Mouse (Mus musculus) kidney, adult 9 months (tissue): ENCODE measurements at regions not wholly inside any gene's neighbourhood (a gene's known extent, or its start where the extent isn't known, plus 50 kb on each side); places are given as distances from the start of the nearest gene placed in this dataset.

ENCODE experiments used
- DNase-seq: peaks from one replicate; pipeline ENCODE4 v3.0.0; 2022

DNA sequence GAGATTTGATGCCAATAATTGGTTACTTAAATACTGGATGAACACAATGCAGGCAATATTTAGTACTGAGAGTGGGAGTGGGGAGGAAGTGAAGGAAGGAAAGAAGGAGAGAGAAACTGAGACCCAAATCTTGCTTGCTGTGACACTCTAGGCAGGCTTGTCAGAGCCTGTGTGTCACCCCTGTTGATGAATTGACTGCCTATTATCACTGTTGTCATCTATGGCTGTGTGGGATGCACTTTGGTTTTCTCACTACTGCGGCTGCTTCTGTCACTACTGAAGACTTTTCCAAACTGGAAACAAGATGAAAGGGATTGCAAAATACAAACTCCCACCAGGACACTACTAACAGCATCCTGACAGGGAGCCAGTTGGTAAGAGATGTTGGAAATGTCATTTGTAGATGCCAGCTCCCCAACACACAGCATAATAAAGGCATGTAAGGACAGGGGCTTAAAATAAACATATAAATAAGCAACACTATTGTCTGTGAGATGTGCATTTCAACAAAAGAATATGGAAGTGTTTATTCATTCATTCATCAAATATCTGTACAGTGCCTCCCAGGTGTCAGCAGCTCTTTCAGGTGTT, 207.0 kb upstream of the Ufl1 start:
- DNase-seq = no peak

DNA sequence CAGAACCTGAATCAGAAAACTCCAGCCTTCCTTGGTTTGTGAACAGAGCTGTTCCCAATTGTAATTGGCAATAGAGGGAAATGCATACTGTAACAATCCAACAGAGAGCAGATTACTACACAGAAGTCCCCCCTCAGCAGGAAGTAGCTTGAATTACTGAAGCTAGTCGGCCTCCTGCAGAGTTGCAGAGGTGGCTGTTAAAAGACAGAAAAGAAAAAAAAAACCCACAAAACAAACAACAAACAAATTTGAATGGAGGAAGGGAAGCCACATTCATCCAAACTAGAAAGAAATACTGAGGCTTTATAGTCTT, 202.0 kb upstream of the Ufl1 start:
- DNase-seq = no peak

DNA sequence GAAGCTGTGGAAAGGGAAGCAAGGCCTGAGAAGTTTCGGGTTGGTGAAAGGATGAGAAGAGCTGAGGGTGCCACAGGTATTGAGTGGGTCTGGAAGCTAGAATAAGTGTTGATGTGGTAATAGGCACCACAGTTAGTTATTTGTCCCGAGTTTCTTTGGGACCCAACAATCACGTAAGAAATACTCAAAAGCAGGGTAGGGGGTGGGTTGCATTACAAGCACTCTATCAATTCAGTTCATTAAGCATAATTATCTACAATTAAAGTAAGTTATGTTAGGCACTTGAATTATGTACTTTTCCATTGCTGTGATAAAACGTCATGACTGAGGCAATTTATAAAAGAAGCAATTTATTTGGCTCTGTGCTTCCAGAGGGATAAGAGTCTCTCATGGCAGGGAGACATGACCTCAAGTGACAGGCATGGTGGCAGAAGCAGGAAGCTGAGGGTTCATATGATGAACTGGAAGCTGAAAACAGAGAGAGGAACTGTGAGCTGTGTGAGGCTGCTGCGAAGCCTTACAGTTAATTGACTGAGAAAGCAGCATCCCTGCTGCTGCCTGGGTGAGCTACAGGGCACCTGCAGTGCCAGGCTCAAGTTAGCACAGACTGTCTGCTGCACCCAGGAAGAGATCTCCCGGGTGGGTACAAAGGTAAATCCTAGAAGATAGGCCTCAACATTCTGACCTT, 201.5 kb upstream of the Ufl1 start:
- peak; percentile 60 for DNase-seq

DNA sequence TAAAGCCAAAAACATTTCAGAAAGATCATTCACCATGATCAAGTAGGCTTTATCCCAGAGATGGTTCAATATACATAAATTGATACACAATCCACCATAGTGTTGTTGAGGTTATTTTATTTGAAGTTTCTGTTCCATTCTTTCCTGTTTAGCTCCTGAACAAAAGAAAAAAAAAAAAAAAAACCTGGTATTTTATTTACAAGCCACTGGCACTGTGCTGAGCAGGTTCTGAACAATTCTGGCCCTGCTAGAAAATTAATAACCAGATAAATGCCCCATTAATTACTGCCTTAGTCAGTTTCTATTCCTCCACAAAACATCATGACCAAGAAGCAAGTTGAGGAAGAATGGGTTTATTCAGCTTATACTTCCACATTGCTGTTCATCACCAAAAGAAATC, 191.4 kb upstream of the Ufl1 start:
- DNase-seq = peak; percentile 19

DNA sequence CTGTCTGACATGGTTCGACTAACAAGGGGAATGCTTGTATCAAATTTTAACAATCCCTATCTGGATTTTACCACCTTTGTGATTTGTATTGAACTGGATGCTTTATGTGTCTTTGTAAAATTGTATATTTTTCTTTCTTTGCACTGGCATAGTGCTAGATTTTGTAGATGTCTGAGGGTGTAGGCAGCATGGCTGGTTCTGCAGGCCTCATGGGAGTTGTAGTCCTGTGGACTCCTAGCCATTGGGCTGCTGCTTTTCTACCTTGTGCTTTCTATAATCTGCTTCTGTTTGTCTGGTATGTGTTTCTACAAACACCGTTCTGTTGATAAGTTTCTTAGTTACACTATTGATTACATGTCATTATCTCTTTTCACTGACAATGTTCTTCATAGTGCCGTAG, 184.9 kb upstream of the Ufl1 start:
- DNase-seq = no peak

DNA sequence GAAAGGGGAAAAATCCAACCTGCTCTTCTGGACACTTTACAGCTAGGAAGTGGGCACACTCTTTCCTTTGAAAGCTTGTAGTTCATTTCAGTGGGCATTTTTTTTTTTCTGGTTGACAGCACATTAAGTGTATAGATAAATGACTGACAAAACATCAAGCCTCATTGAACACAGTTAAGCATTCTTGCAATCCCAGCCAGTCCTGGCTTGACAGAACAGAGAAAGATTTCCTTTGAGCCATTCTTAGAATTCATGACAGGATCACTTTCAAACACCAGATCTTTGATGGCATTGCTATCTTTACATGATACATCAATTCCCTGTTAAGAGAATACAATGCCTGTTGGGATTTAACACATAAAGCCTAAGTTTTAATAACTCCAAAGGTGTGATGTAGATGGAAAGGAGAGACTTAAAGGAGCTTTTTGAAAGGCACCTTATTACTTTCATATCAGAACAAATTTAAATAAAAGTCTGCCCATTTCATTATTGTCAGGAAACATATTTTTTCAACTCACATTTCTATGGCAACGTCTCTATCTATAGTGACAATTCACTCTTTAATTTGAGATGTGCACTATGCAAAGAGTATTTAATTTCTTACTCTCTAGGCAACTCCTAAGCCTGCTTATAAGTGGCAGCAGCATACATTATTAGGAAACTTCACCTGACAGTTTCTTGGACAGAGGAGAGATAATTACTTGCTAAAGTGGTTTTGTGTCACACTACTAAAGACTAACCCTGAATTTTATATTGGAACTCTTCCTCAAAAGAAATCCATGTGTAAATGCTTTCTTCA, 183.4 kb upstream of the Ufl1 start:
- DNase-seq = peak; percentile 5

DNA sequence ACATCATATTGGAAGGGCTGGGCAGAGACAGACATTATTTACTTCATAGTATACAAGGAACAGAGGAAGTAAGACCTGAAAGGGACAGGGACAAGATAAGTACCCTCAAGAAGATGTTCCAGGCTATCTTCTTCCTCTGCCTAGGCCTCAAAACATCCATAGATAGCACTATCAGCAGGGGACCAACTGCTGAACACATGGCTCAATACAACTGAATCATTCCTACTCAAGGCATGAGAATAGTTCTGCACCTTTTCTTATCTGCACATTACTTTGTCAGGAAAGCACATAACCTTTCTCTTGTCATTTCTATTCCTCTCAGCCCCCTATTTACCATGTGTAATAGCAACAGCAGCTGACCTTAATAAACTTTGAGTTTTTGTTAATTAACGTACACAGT, 182.4 kb upstream of the Ufl1 start:
- no peak for DNase-seq

DNA sequence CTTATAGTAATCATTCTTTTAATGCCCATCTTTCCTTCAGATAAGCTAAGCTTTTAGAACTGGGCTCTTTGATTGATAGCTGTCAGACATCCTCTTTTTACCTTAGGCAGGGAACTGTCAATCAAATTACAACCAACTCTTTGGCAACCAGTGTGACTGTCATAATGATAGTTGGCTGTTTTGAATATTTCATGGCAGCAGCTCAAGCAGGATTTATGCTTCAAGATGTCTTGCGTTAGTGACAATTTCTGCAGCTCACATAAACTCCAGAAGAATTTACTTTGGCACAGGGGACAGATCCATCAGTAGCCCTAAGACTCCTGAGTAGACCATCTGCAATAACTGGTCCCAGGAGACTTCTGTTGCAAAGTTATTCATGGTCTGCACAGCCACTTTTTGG, 178.5 kb upstream of the Ufl1 start:
- no peak for DNase-seq

DNA sequence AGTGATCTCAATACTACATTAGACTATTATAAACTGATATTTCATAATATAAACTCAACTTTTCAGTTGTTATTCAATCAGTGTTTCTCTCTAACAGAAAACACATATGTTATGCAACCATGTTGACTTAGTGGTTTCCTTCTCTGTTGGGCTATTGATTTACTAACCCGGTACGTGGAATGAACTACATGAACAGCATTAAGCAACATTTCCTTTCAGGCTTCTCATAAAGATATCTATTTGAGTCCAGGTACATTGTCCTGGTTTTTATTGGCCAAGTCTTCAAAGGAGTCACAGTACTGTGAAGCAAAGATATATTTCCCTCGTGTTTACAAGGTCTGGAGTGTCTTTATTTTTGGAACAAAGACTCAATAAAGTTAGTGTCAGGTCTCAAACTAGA, 173.1 kb upstream of the Ufl1 start:
- peak; percentile 26 for DNase-seq

DNA sequence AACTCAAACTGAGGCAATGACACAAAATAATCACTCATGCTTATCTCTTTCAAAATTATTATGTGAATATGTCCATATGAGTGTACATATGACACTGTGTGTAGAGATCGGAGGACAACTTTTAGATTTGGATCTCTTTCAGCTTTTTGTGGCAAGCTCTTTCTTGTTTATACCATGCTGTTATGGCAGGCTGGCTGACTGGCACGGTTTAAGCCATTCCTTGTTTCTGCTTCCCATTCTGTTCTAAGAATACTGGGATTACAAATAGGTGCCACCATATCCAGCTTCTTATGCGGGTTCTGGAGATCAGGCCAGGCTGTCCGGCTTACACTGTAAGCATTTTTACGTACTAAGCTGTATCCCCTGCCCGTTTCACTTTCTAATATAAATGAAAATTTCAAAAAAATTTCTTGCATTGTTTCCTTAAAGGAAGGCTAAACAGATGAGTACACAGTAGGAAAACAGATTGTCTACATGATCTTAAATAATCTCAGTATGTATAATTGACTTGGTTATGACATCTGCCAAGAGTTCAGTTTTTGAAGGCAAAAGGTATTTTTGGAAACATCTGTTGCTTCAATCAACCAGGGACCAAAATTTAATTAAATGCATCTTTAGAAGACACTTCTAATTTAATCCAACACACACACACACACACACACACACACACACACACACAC, 171.6 kb upstream of the Ufl1 start:
- no peak for DNase-seq

DNA sequence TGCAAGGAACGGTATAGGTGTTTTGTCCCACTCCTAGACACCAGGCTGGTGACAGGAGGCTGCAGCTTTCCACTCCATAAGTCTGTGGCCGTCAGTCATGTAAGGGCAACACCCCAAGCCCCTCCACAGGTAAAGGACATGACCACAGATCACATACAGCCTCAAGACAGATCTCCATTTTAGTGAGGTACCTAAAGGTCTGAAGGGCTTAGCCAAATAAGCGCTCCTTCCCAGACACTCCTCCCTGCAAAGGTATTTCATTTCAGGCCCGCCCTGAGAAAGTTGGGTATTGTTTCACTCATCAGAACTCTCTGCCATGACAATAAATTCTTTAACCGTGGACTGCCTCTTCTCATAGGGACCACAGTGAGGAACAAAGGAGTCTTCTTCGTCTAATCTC, 170.2 kb upstream of the Ufl1 start:
- no peak for DNase-seq

DNA sequence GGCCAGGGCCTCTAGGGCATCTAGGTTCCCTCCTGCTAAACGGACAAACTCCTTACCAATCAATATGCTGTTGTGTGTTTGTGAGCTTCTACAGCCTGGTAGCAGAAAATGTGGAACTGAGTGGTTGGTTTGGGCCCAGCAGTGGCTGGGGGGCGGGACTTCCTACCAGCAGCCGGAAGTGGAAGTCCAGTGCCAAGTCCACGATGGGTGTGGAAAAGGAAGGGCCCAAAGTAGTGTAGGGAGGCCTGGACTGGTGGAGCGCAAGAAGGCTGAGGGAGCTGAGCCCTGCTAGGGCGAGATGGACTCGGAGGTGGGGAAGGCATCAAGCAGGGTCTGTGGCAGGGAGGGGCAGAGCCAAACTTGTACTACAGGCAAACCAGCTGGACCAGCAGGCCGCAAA, 150.6 kb upstream of the Ufl1 start:
- DNase-seq = no peak

DNA sequence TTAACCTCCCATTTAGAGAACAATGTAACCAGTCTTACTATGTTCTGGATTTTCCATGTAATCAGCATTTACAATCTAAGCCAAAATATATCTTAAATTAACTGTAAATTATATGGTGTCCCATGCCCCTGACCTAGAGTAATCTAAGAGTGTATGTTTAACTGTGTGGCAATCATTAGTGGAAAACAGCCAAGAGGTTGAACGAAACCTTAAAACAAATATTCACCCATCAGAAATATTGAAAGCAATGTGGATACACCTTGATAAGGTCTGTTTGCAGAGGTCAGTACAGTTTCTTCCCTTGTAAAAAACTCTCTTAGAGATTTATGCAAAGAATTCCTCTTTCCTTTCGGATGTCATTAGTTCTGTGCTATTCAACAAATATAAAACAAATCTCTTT, 134.7 kb upstream of the Ufl1 start:
- DNase-seq = no peak

DNA sequence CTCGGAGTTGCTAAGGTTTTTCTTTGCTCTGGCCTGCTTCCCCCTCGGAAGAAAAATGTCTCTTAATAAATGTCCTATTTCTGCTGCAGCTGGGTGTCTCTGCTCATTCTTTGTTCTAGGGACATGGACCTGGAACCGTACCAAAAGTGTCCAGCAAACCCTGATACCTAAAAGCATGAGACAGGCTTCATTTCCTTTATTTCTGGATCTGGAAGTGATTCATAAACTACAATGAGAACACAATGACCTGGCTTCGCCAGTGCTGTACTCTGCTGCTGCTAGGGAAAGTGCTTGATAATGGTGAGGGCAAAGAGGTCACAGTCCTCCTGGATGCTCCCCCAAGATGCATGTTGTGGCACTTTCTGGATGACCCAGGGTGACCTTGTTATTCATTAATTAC, 128.8 kb upstream of the Ufl1 start:
- peak; percentile 4 for DNase-seq

DNA sequence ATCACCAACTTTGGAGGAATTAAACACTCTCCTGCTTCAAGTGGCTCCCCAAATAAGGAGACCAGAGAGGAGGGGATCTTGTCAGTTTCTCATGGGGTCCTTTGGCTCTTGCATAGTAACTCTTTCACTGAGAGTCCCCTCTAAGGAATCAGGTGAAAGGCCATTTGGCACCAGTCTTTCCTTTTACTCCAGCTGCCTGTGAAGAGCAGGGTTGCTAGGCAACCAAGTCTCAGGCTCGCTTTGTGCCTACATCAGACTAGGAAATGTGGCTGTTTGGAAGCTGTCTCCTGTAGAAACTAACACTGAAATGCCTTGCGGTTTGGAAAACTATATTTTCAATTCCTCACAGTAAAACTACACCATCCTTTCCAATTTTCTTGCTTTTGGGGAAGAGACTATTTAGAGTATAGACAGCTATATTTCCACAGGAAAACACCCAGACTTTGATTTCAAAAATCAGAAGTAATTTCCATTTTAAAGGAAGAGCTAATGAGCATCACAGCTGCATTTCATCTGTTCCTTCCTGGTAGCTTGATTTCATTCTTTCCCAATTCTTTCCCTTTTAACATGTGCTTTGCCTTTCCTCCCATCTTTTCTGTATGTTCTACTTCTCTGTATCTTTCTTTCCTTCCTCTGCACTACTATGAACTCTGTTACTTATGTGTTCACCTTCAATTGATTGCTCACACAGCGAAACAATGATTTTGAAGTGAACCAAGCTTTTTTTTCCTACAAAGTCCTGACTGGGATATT, 127.3 kb upstream of the Ufl1 start:
- no peak for DNase-seq

DNA sequence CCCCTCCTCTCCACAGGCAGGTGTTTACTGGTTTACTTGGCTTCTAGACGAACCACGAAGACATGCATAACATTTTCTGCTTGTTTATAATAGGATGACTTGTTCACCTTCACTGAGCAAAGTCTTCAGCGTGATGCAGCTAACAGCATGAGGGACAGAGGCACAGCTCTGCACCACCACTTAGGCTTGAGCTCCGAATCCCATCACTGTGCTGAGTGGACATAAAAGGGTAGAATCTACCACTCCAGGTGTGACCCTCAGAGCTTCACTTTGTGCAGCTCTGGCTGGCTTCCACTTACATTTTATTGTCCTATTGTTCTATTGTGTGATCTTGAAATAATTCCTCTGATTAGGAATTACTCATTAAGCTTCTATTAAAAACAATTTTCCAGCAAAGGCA, 126.2 kb upstream of the Ufl1 start:
- DNase-seq = no peak

DNA sequence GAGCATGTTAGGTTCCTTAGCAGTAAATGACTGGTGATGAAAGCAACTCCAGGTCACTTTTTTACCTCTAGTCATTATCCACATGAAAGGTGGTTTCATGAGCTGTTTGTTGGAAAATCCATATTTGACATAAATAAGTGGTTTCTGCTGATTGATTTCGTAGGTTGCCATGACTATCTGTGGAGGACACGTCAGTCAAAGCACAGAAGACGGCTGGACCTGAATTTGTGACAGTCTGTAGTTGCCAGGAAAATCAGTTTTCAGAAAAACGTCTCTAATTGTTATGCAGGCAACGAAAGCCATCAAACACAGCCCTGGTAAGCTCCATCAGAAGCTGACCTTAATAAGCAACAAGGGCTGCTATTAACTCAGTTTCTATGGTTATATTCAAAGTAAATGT, 107.9 kb upstream of the Ufl1 start:
- no peak for DNase-seq

DNA sequence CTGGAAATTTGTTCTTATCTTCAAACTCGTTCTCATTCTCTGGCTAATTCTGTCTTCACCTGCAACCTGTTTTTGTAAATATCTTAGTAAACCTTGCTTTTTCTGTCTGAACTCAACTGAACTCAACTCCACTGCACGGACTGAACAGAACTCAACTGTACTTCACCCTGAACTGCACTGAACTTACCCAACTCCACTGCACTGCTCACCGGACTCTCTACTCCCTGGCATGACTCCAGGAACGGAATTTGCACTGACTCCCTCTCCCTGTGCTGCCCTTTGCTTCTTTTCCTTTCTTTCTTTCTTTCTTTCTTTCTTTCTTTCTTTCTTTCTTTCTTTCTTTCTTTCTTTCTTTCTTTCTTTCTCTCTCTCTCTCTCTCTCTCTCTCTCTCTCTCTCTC, 90.4 kb upstream of the Ufl1 start:
- peak; percentile 44 for DNase-seq

DNA sequence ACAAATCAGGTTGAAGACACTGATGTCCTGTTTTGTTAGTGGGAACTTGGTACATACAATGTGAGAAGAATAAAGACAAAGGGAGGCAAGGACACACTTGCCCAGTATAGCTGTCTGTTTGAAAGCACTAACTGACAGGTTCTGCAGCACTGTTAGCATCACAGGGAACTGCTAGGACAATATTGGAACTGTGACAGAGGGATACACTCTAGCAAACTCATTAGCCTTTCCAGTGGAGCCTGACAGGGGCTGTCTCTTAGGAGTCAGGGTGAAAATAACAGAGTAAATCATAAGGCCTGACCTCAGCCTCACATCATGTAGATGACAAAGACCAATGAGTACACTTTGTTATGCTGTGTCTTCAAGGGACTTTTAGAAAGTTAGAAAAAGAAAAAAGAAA, 82.8 kb upstream of the Ufl1 start:
- no peak for DNase-seq

DNA sequence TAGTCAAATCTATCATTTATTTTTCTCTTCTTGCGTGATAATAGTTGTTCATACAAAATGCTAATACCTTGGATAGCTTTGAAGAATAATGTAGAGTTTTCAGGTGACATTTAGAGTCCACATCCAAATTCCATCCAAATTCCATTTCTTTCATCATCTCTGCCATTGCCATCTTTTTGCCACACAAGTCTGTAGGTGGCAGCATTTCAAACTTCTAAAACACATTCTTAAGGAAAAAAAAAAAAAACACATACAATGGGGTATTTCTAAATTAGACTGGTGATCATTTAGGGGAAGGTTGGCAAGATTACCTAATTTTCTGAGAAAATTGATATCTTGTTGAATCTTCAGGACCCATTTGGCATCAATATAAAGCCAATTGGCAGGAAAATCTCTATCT, 56.0 kb upstream of the Ufl1 start:
- DNase-seq = no peak
